Mouse (Mus musculus): ENCODE measurements around the gene Zfyve9. TPM values are rescaled to one million over a fixed set of nuclear protein-coding genes. Genes with fewer than 3 reads are reported as not detected.

Zfyve9 gene
- polyA plus RNA-seq, 1 experiment from 2014 or later: 7.8 TPM

DNA sequence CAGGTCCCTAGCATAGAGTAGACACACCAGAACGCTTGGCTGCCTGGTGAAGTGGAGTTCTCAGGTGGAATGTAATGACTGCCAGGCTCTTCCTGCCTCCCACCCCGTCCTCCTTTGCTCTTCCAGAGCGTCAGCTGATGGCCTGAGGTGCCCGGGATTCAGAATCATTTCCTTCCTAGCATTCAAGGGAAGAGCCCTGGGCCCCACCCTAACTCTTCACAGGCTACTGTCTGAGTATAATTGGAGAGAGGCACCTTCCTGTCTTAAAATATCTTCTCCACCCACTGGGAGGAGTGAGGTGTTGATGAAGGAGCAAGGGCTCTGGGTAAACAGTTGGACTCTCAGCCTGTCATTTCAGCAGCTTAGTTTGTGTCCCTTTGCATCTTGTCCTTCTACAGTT lies 16.1 kb upstream of the Zfyve9 start:
- Histone ChIP-seq H3K4me2 (replicated peaks; ENCODE audit: low read depth, low read length) (no peak overlapping the region), H3K27me3 (ENCODE audit: control insufficient read depth, insufficient read depth, low read length) (no peaks in the 10 kb centered on the region), H3K27ac (ENCODE audit: low read length) (no peak overlapping the region), H3K9me3 (ENCODE audit: control insufficient read depth, low read depth, low read length) (no peaks in the 10 kb centered on the region), H3K36me3 (ENCODE audit: control insufficient read depth, insufficient read depth, low read length) (no peaks in the 10 kb centered on the region), H3K4me3 (ENCODE audit: low read depth, low read length) (no peak overlapping the region), H3K9ac (replicated peaks; ENCODE audit: low read depth, low read length) (no peak overlapping the region), H3K4me1 (ENCODE audit: control insufficient read depth, insufficient read depth, low read length) (no peaks in the 10 kb centered on the region)
- WGBS: 46% methylated on average over 4 of the region's 4 CpGs
- no peak for ATAC-seq (ENCODE audit: insufficient number of reproducible peaks, insufficient read depth, low FRiP score, low read depth)

DNA sequence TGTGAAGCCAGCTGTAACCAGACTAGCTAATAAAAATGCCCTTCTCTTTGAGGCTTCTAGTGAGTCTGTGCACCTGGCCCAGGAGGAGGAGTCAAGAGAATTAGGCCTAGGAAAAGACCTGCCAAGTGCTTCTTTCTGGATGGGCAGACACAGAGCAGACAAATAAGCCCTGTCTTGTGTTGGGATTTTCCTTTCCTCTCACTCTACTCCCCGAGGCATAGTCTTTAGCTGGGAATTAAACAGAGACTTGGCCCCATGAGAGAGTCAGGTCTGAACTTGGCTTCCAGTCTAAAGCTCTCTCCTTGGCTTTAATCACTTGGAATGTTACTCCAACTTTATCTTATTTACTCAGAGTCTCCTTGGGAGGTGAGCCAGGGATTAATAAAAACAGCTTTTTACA lies 13.3 kb upstream of the Zfyve9 start:
- Histone ChIP-seq H3K4me3 (ENCODE audit: low read depth, low read length) (no peak overlapping the region), H3K27me3 (ENCODE audit: control insufficient read depth, insufficient read depth, low read length) (no peaks in the 10 kb centered on the region), H3K4me1 (ENCODE audit: control insufficient read depth, insufficient read depth, low read length) (no peaks in the 10 kb centered on the region), H3K9ac (replicated peaks; ENCODE audit: low read depth, low read length) (no peak overlapping the region), H3K4me2 (replicated peaks; ENCODE audit: low read depth, low read length) (no peak overlapping the region), H3K36me3 (ENCODE audit: control insufficient read depth, insufficient read depth, low read length) (no peaks in the 10 kb centered on the region), H3K9me3 (ENCODE audit: control insufficient read depth, low read depth, low read length) (no peaks in the 10 kb centered on the region), H3K27ac (ENCODE audit: low read length) (no peak overlapping the region)
- WGBS: 46% methylated on average over 1 of the region's 1 CpGs
- ATAC-seq (ENCODE audit: insufficient number of reproducible peaks, insufficient read depth, low FRiP score, low read depth): no peak

DNA sequence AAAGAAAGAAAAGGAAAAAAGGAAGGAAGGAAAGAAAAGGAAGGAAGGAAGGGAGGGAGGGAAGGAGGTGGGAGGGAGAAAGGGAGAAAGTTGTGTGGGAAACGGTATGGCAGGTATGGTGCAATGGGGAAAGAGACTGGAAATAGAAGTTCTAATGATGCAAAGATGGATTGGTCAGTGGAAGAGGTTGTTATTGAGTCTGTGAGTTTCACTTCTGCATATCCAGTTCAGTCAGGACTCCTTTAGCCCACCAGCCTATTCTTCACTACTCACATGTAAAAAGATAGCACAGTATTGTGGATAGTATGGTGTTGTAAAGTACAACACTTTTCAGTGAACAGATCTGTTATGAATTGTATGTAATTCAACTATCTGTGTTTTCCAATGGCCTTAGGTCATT lies 9.9 kb upstream of the Zfyve9 start:
- Histone ChIP-seq H3K27me3 (ENCODE audit: control insufficient read depth, insufficient read depth, low read length) (no peaks in the 10 kb centered on the region), H3K4me3 (ENCODE audit: low read depth, low read length) (no peak overlapping the region), H3K36me3 (ENCODE audit: control insufficient read depth, insufficient read depth, low read length) (no peaks in the 10 kb centered on the region), H3K9ac (replicated peaks; ENCODE audit: low read depth, low read length) (no peak overlapping the region), H3K27ac (ENCODE audit: low read length) (no peak overlapping the region), H3K9me3 (ENCODE audit: control insufficient read depth, low read depth, low read length) (no peaks in the 10 kb centered on the region), H3K4me1 (ENCODE audit: control insufficient read depth, insufficient read depth, low read length) (no peaks in the 10 kb centered on the region), H3K4me2 (replicated peaks; ENCODE audit: low read depth, low read length) (no peak overlapping the region)
- ATAC-seq (ENCODE audit: insufficient number of reproducible peaks, insufficient read depth, low FRiP score, low read depth): no peak
- 64% methylated on average over 1 of the region's 1 CpGs for WGBS

DNA sequence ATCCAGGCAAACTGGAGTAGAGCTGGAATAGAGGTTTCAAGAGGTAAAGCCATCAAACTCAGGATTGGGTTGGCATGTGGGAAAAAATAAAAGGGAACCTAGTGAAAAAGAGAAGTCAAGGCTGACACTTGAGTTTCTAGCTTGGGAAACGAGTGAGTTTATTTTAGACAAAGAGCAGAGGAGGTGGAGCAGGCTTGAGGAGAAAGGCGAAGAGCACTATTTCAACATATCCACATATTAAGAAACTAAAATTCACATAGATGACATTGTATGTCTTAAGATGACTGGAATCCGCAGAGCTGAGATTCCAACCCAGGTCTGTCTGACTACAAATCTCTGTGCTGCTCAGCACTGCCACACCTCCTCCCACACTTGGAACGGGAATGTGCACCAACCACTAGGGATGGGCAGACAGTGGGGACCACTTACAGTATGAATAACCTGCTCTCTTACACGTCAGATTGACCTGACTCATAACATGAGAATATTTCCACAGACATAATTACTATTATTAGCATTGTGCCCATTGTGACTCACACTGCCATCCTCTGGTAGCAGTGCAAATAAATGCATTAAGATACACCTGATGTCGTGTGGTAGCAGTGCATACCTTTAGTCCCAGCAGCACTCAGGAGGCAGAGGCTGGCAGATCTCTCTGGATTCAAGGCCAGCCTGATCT lies 8.8 kb upstream of the Zfyve9 start:
- Histone ChIP-seq H3K4me1 (ENCODE audit: control insufficient read depth, insufficient read depth, low read length) (no peaks in the 10 kb centered on the region), H3K9me3 (ENCODE audit: control insufficient read depth, low read depth, low read length) (no peaks in the 10 kb centered on the region), H3K9ac (replicated peaks; ENCODE audit: low read depth, low read length) (no peak overlapping the region), H3K4me2 (replicated peaks; ENCODE audit: low read depth, low read length) (no peak overlapping the region), H3K27me3 (ENCODE audit: control insufficient read depth, insufficient read depth, low read length) (no peaks in the 10 kb centered on the region), H3K27ac (ENCODE audit: low read length) (no peak overlapping the region), H3K4me3 (ENCODE audit: low read depth, low read length) (no peak overlapping the region), H3K36me3 (ENCODE audit: control insufficient read depth, insufficient read depth, low read length) (no peaks in the 10 kb centered on the region)
- 74% methylated on average over 6 of the region's 6 CpGs for WGBS
- ATAC-seq (ENCODE audit: insufficient number of reproducible peaks, insufficient read depth, low FRiP score, low read depth): no peak

DNA sequence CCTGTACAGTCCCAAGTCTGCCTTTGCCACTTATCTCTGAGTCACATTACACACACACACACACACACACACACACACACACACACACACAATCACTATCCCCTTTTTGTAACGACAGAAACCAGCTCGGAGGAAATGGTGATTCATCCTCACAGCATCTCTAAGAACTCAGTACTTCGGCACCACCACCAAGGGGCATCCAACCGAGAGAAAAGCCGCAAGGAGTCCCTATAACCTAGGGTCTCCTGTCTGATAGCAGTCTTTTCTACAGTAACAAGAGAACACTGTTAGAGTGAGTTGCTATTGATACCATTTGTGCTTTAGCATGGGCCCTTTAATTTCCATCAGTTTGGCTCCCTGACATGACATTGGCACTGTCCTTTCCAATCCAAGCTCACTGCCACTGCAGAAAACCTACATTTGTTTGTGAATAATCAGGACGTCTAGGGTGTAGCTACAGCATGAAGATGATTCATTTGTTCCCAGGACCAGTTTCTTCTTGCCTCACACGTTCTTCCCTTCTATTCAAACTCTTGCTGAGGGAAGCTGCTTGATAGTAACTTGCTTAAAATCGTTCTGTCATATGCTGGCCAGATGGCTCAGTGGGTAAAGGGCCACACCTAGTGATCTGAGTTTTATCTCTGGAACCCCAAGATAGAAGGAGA lies 2.0 kb upstream of the Zfyve9 start:
- no peaks in the 10 kb centered on the region for H3K36me3 ChIP-seq (ENCODE audit: control insufficient read depth, insufficient read depth, low read length)
- H3K9ac ChIP-seq (replicated peaks; ENCODE audit: low read depth, low read length): no peak overlapping the region
- H3K27ac ChIP-seq (ENCODE audit: low read length): no peak overlapping the region
- WGBS: 41% methylated on average over 8 of the region's 8 CpGs
- H3K4me2 ChIP-seq (replicated peaks; ENCODE audit: low read depth, low read length): no peak overlapping the region
- H3K4me3 ChIP-seq (ENCODE audit: low read depth, low read length): no peak overlapping the region
- ATAC-seq (ENCODE audit: insufficient number of reproducible peaks, insufficient read depth, low FRiP score, low read depth): no peak
- H3K27me3 ChIP-seq (ENCODE audit: control insufficient read depth, insufficient read depth, low read length): no peaks in the 10 kb centered on the region
- no peaks in the 10 kb centered on the region for H3K9me3 ChIP-seq (ENCODE audit: control insufficient read depth, low read depth, low read length)
- H3K4me1 ChIP-seq (ENCODE audit: control insufficient read depth, insufficient read depth, low read length): 0 out of 2 replicates have a peak, but pooled peaks cover 2% of the 10 kb centered on the region

DNA sequence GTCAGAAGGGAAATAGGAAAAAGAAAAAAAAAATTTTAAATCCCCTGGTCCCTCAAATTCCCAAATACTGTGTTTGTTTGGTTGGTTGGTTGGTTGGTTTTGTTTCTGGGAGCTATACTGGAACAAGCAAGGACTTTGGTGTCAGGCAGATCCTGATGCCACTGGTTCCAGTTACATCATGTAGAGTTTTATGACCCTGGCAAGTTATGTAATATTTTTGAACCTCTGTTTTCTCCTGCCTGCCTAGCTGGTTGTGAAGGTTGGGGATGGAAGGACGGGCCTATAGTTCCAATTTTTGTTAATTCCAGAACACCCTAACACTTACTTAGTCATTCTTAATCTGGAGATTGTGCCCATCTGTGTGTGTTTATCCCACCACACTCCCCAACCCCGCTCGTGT lies 998 bp upstream of the Zfyve9 start:
- WGBS: 67% methylated on average over 3 of the region's 3 CpGs
- Histone ChIP-seq H3K4me3 (ENCODE audit: low read depth, low read length) (no peak overlapping the region), H3K9me3 (ENCODE audit: control insufficient read depth, low read depth, low read length) (no peaks in the 10 kb centered on the region), H3K4me2 (replicated peaks; ENCODE audit: low read depth, low read length) (no peak overlapping the region), H3K36me3 (ENCODE audit: control insufficient read depth, insufficient read depth, low read length) (no peaks in the 10 kb centered on the region), H3K27ac (ENCODE audit: low read length) (no peak overlapping the region), H3K4me1 (ENCODE audit: control insufficient read depth, insufficient read depth, low read length) (0 out of 2 replicates have a peak, but pooled peaks cover 2% of the 10 kb centered on the region), H3K9ac (replicated peaks; ENCODE audit: low read depth, low read length) (no peak overlapping the region), H3K27me3 (ENCODE audit: control insufficient read depth, insufficient read depth, low read length) (no peaks in the 10 kb centered on the region)
- no peak for ATAC-seq (ENCODE audit: insufficient number of reproducible peaks, insufficient read depth, low FRiP score, low read depth)

DNA sequence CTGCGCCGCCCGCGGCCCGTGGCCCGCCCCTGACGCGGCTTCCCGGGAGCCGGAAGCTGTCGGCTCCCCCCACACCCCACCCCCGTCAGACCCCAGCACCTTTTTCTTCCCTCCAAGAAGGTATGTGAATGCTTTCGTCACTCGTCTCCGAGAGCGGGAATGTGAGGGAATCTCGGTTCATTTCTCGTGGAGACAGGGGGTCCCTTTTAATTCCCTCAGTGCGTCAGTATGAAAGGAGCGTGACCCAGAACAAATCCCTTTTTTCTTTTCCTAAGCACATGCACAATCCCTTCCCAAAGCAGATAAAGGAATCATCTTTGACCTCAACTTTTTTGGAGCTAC lies 237 bp upstream of the Zfyve9 start:
- WGBS: 2% methylated on average over 17 of the region's 20 CpGs
- Histone ChIP-seq H3K4me2 (replicated peaks; ENCODE audit: low read depth, low read length) (peak overlapping the region; percentile 61), H3K9me3 (ENCODE audit: control insufficient read depth, low read depth, low read length) (no peaks in the 10 kb centered on the region), H3K4me1 (ENCODE audit: control insufficient read depth, insufficient read depth, low read length) (0 out of 2 replicates have a peak, but pooled peaks cover 2% of the 10 kb centered on the region), H3K4me3 (ENCODE audit: low read depth, low read length) (peak overlapping the region; percentile 79), H3K27ac (ENCODE audit: low read length) (peak overlapping the region; percentile 96), H3K27me3 (ENCODE audit: control insufficient read depth, insufficient read depth, low read length) (no peaks in the 10 kb centered on the region), H3K9ac (replicated peaks; ENCODE audit: low read depth, low read length) (peak overlapping the region; percentile 93), H3K36me3 (ENCODE audit: control insufficient read depth, insufficient read depth, low read length) (no peaks in the 10 kb centered on the region)
- ATAC-seq (ENCODE audit: insufficient number of reproducible peaks, insufficient read depth, low FRiP score, low read depth): no peak

DNA sequence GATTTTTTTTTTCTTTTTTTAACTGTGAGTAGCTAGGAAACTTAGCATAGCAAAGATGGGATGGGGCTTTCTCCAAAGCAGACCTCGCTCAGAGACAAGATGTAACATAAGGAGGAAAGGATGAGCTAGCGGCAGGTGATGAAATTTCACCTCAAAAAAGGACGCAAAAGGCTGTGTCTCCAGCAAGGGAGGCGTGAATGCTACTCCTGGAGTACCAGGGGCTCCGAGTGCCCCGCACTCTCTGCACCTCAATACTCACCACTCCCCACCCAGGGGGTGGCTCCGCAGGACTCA lies 888 bp downstream of the Zfyve9 start:
- H3K9me3 ChIP-seq (ENCODE audit: control insufficient read depth, low read depth, low read length): no peaks in the 10 kb centered on the region
- WGBS: 0% methylated on average over 7 of the region's 7 CpGs
- no peaks in the 10 kb centered on the region for H3K27me3 ChIP-seq (ENCODE audit: control insufficient read depth, insufficient read depth, low read length)
- 0 out of 2 replicates have a peak, but pooled peaks cover 2% of the 10 kb centered on the region for H3K4me1 ChIP-seq (ENCODE audit: control insufficient read depth, insufficient read depth, low read length)
- no peak for ATAC-seq (ENCODE audit: insufficient number of reproducible peaks, insufficient read depth, low FRiP score, low read depth)
- peak overlapping the region; percentile 93 for H3K9ac ChIP-seq (replicated peaks; ENCODE audit: low read depth, low read length)
- H3K4me2 ChIP-seq (replicated peaks; ENCODE audit: low read depth, low read length): peak overlapping the region; percentile 61
- peak overlapping the region; percentile 79 for H3K4me3 ChIP-seq (ENCODE audit: low read depth, low read length)
- H3K36me3 ChIP-seq (ENCODE audit: control insufficient read depth, insufficient read depth, low read length): no peaks in the 10 kb centered on the region
- peak overlapping the region; percentile 96 for H3K27ac ChIP-seq (ENCODE audit: low read length)

DNA sequence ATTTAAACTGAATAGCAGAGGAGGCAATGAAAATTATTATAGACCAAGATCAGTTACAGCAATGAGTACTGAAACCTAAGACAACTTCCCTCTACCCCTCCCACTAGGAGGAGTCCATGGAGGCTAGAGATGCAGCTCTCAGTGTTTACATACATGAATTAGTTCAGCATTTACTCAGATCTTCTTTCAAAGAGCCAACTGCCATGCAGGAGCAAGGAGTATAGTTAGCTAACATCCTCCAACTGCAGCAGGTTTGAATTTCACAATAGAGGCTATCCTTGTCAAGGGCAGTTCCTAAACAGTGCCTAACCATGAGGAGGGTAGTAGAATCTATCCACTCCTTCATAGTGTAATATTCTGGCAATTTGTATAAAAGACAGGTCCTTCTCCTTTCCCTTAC lies 12.1 kb downstream of the Zfyve9 start:
- H3K27me3 ChIP-seq (ENCODE audit: control insufficient read depth, insufficient read depth, low read length): no peaks in the 10 kb centered on the region
- ATAC-seq (ENCODE audit: insufficient number of reproducible peaks, insufficient read depth, low FRiP score, low read depth): no peak
- H3K27ac ChIP-seq (ENCODE audit: low read length): no peak overlapping the region
- no peak overlapping the region for H3K4me2 ChIP-seq (replicated peaks; ENCODE audit: low read depth, low read length)
- H3K36me3 ChIP-seq (ENCODE audit: control insufficient read depth, insufficient read depth, low read length): no peaks in the 10 kb centered on the region
- no peaks in the 10 kb centered on the region for H3K9me3 ChIP-seq (ENCODE audit: control insufficient read depth, low read depth, low read length)
- no peak overlapping the region for H3K9ac ChIP-seq (replicated peaks; ENCODE audit: low read depth, low read length)
- H3K4me3 ChIP-seq (ENCODE audit: low read depth, low read length): no peak overlapping the region
- H3K4me1 ChIP-seq (ENCODE audit: control insufficient read depth, insufficient read depth, low read length): 0 out of 2 replicates have a peak, but pooled peaks cover 2% of the 10 kb centered on the region

Measured in stomach, embryonic 14.5 days (tissue).